Mouse (Mus musculus) thymus, postnatal 14 days (tissue): ENCODE data around the gene Wdr75.

Experiments used
- DNase-seq: peaks from one replicate; pipeline ENCODE4 v3.0.0; 2021

Gene Wdr75

DNA sequence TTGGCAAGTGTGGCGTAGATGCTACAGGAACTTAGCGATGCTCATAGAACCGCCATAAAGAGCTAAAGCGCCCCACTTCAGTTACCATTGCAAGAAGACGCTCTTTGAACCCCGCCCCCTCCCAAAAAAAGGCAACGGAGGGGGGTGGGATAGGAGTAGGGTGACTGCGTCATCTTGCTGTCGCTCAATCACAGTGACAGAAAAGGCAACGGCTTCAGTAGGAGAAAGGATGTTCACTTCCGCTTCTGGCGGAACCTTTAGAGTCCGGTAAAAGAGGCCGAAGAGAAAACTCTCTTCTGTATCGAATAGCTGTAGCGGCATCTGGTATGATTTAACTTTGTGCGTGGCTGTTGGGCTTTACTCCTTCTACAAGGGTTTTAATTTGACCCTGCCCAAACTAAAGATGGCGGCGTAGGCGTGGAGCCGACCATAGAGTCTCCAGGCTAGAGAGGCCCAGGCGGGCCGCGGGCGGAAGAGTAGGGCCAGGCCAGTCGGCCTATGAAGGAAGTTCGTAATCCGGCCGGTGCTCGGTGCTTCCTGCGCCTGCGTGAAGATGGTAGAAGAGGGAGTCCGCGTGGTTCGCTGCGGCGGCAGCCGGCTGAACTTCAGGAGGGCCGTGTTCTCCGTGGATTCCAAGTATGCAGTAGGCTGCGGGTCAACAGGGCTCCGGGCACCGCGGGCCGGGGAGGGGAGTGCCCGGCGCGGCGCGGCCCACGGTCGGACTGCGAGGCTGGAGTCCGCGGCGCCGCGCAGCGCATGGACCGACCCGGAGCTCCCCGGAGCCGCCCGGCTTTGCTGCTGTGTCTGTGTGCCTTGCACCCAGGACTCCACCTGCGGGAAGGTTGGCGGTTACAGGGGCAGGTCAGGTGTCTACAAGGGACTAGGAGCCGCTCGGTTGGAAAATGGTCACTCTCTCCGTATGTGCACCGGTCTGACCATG is at the start of gene Wdr75:
TSS of gene Wdr75 (plus strand) at position 198 of the 940 bp plus-strand sequence.
- DNase-seq, result peak; percentile 94

DNA sequence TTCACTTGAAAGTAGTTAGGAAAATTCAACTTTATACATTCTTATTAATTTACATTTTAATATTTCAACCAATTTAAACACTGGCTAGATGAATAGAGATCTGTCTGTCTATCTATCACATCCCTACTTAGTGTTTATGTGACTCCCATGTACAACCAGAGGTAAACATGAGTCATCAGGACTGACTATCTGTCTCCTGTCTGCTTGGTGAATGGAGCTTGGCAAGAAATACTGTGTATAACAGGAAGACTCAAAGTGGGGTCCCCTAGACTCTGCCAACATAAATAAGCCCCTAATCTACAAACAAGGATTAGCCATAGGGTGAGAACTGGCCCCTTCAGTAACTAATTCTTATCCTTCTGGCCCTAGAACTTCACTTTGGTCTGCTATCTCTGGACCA is 39.1 kb upstream of the Wdr75 start:
- DNase-seq, result no peak

GRCm38 (mm10) chr1:45756707-45757106 is 38.3 kb upstream of the Wdr75 start:
- no peak for DNase-seq

DNA sequence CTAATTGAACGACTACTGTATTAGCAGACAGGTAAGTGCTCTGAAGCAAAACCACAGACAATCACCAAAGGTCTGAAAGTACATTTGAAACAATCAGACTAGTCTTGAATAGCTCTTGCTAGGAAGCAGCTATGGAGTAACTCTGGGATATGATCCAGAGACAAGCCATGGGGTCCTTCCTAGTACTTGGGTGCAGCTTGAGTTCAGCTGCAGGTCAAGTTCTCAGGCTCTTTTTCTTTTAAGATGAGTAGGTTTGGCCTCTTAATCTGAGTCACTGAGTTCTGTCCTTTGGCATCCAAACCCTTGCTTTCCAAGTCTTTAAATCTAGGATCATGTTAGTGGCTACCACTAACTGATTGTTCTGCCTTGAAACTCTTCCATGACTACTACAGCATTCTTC is 37.0 kb upstream of the Wdr75 start:
- no peak for DNase-seq

DNA sequence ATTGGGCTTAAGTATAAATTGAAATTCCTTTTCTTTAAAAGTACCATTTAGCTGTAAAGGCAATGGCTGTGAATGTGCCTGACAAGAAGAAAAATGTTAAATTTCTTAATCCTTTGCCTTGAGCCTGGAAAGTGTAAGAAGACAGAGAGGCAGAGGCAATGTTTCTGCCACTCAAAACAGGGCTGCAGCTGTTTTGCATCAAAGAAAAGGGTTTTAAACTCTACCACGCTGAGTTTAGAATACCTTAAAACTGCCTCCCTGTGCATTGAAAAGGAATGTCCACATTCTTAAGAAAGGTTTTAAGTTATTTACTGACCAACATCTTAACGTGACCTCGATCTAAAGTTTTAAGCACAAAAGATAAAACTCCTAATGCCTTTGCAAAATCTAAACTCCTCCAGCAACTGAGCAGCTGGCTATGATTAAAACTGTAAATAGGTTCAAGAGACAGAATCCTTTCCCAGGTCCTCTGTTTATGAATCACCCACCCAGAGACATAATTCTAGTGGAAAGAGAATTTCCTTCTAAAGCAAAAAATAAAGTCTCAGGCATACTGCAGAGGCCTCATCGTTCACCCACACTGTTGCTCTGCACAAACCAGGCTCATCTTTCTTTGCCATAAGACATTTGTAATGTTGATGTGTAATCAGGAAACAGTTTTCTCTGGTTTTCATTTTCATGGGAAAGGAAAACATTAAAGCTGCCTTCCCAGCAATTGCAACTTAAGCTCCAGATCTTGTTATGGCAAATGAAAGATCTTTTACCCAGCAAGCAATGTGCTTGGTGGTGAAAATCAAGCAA is 34.1 kb upstream of the Wdr75 start:
- DNase-seq, result no peak

GRCm38 (mm10) chr1:45761468-45761795 is 33.5 kb upstream of the Wdr75 start:
- no peak for DNase-seq

DNA sequence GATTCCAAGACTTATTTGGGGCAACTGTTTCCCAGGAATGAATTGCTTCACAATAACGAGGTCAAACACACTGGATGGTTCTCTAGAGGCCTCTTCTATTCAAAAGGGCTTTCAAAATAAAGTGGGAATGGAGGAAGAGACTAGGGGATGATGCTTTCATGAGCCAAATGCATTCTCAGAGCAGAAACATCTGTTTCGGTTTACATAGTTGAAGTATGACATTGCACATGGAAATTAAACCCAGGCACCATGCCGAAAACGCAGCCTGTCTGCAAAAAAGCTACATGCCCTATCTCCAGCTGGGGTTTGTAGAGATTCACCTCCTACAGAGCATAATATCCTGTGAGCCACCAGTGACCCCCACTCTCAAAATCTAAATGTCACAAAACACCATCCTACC is 29.3 kb upstream of the Wdr75 start:
- no peak for DNase-seq

DNA sequence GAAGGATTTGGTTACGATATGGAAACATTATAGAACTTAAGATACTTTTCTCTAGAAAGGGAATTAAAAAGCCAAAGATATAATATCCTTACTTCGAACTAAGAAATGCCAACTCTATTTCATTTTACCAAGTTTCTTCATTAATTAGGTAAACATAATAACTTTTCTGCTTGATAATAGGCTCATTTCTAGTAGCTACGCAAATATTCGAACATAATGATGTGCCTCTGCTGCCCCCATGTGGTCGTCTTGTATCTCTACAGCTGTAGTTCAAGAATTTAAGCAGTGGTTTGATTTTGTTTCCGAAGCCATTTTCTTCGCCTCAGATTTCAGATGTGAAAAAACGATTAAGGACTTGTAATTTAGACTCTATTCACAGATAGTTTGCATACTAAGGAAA is 28.8 kb upstream of the Wdr75 start:
- DNase-seq, result peak; percentile 47

DNA sequence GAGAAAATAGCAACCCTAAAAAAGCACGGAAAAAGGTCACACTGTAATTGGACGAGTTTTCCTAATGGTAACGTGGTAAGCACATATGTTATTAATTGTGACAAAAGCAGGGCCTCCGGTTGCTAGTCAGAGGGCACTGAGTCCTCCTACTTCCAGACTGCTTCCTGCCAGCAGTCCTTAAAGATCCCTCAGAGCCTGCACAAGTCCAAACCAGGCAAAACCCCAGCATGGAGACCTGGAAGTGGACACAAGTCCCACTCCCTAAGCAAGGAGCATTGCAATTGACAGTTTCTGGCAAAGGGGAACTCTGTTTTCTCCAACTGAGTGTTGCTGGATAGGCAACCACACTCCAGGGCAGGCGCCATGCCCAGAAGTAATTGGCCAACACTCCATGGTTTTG is 27.4 kb upstream of the Wdr75 start:
- DNase-seq, result no peak

DNA sequence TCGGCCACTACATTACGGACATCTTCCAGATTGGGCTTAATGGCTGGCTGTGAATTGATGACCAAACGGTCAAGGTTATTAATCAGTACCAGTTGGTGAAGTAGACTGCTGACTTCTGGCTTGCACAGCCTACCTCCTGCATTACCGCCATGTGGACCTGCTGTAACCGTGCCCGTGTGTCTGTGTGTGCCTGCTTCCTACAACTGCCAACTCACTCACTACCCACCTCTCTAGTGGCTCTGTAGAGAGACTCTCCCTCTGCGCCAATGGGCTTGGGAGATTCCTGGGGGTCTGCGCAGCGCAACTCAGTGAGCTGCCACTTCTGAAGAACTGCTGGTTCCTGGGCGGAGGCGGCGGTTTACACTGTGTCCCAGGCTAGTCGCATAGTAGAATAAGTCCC is 25.6 kb upstream of the Wdr75 start:
- DNase-seq, result no peak

- no peak for DNase-seq
Measured at GRCm38 (mm10) chr1:45770051-45770450, 24.9 kb upstream of the Wdr75 start.

DNA sequence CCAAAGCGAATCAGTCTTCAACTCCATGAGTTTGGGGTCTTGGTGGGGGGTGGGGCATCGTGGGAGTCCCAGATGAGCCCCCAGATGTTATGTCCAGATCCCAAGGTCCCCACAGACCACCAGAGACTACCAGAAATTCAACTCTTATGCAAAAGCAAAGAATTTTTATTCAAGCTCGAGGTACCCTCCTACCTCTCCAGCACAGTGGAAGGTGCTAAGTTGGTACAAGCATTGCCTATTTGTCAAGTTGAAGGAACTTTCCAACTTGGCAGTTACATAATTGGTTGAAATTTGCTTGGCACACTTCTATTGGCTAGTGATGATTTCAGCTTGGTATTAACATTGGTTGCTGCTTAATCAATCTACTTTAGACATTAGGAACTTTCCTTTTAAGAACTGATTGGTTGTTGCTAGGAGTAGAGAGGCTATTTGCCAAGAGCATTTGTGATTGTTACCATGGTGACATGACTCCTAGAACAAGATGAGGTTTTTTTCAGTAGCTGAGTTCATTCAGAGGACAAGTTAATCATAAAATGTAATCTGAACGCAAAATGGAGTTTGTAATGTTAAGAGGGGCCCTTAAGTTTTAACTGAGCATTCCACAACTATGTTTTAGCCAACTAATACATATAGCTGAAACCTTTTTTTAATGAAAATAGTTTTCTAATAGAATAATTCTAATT is 14.2 kb upstream of the Wdr75 start:
- no peak for DNase-seq

DNA sequence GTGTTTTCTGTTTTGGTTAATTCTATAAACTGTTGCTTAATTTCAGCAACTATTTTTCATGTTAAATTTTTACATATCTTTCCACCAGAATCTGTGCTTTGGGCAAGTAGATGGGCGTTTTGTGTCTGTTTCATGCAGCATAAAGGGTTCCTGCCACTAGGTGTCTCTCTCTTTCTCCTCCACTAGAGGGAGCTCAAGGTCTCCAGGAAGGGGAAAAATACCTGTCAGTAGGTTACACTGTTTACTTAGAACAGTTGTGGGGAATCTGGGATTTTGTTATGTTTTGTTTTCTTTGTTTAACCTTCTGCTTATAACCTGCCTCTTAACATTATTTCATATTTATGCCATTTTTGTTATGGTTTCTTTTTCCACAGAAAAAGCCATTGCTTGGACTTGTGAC is 21.9 kb downstream of the Wdr75 start:
- DNase-seq, result peak; percentile 43

DNA sequence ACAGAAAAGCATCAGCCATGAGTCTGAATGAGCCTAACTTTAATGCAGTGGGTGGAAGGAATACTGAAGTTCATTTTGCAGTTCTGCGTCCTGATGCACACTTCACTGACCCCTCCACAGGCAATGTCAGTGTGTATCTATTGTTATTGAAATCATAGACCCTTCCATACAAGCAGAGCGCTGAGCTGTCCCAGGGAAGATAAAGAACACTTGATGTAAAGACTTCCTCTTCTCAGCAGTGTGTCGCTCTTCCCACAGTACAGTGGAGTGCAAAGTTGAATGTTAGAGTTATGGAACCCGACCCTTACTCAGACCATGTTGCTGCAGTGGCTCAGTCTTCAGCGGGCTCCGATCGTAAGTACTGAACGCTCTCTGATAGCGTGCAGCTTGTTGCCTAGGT is 23.6 kb downstream of the Wdr75 start:
- no peak for DNase-seq

GRCm38 (mm10) chr1:45824441-45824840 is 29.5 kb downstream of the Wdr75 start:
- DNase-seq, result no peak

- DNase-seq, result peak; percentile 60
Measured at GRCm38 (mm10) chr1:45825140-45825539, 30.2 kb downstream of the Wdr75 start.

GRCm38 (mm10) chr1:45825630-45826029 is 30.7 kb downstream of the Wdr75 start:
- no peak for DNase-seq

DNA sequence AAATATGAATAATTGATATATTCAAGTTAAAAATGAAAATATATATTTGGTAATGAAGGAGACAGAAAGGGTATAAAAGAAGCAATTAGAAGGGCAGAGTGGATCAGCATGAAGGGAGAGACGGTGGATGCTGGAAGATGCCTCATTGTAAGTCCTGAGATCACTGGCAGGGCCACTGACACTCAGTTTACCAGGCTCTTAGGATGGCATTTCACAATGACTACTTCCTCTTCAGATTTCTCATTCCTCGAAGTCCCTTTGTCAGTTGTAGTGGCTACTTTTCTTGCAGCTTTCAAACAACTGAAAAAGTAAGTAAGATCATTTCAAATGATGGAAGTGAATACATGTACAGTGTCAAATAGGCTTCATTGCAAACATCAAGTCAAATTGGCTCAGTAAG is 31.2 kb downstream of the Wdr75 start:
- no peak for DNase-seq

DNA sequence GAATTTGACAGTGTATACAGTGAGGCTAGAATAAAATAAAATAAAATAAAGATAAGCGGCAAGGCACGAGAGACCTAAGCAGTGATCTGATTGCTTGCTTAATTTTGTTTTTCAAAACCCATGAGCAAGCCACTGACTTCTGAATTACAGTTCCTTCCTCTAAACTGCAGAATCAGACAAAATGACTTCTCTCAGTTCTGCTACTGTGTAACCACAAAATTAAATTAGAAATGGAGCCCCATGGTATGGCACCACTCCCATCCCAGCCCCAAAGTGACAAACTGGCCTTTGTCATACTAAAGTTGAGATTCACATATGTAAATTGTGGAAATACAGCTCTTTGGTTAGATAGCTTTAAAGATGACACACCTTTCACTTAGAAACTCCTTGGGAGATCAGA is 31.8 kb downstream of the Wdr75 start:
- no peak for DNase-seq

GRCm38 (mm10) chr1:45830453-45831206 is 35.7 kb downstream of the Wdr75 start:
- DNase-seq, result no peak

GRCm38 (mm10) chr1:45835362-45836063 is 40.5 kb downstream of the Wdr75 start:
- no peak for DNase-seq

- DNase-seq, result no peak
Measured at GRCm38 (mm10) chr1:45837736-45838135, 42.8 kb downstream of the Wdr75 start.
